Mouse (Mus musculus) bone marrow, adult 2 months (tissue): ENCODE measurements around the gene Atp5g1. TPM values are rescaled to one million over a fixed set of nuclear protein-coding genes. Genes with fewer than 3 reads are reported as not detected.
"Not testable (repeated sequence)": the region's sequence is repeated elsewhere in the genome, so short reads cannot be mapped to it uniquely, and the experiment has no call there.

Experiments
- H3K27ac ChIP-seq: fragments of 200-500 bp; 2 replicates; pipeline ENCODE4 v1.5.1; 2012; ENCODE audit warnings: low read depth, mild to moderate bottlenecking, control low read depth, inconsistent platforms, low read length; ENCODE audit not compliant: control insufficient read depth, poor library complexity, insufficient read depth
- H3K4me1 ChIP-seq: fragments of 200-500 bp; 2 replicates; pipeline ENCODE4 v1.6.1; 2011; ENCODE audit warnings: low read length; ENCODE audit not compliant: control insufficient read depth, insufficient read depth
- H3K4me3 ChIP-seq: fragments of 200-500 bp; replicated peaks from 2 replicates; pipeline ENCODE3; 2011; ENCODE audit warnings: mild to moderate bottlenecking, low read depth, low read length, control low read depth; ENCODE audit not compliant: control insufficient read depth
- CTCF ChIP-seq: fragments of 200-500 bp; IDR thresholded peaks from 2 replicates; pipeline ENCODE4 v1.5.1; 2011; ENCODE audit warnings: low read length, control low read depth; ENCODE audit not compliant: control insufficient read depth, insufficient read depth
- POLR2A ChIP-seq: fragments of 200-500 bp; IDR thresholded peaks from 2 replicates; pipeline ENCODE4 v1.6.1; 2011; ENCODE audit warnings: low read depth, mild to moderate bottlenecking, control low read depth, low read length, borderline replicate concordance; ENCODE audit not compliant: control insufficient read depth
- WGBS: fragments of 180-500 bp; shearing (Covaris S2); methylation state at CpG from one replicate; pipeline ENCODE4 v1.1.7; 2018; 5-methylcytosine and 5-hydroxymethylcytosine counted together
- polyA plus RNA-seq: library from polyadenylated mRNA; stranded (reverse); fragments of >200 nt; gene quantifications from 2 replicates; pipeline ENCODE4 v1.2.4, GENCODE M21; 2011; ENCODE audit warnings: low replicate concordance; ENCODE audit not compliant: missing spikeins, insufficient read depth, insufficient read length

The Atp5g1 gene
- polyA plus RNA-seq, 1 experiment: 117 TPM

DNA sequence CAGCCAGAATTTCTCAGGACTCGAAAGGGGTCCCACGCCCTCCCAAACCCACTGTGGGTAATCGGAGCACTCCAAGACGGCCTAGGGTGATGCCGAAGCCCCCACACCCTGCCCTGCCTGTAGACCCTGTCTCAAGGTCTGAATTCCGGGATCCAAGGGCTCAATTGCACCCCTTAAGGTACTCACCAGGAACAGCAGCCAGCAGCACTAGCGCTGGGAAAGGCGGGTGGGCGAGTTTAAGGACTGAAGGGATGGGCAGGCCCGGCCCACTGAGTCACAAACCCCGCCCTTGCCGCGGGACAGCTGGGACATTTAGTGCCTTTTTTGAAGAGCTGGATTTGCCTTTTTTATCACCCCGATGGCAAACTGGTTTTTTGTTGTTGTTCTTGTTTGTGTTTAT lies 36.3 kb upstream of the Atp5g1 start, which contains the start of gene Calcoco2:
Gene Calcoco2 (minus strand): TSS at position 214 of the 400 bp plus-strand sequence.
- Histone ChIP-seq H3K4me3 (no peak within 1 kb of the TSS), H3K27ac (no peak within 1 kb of the TSS), H3K4me1 (no peaks in the 10 kb centered on the region)
- TF ChIP-seq POLR2A (no peak), CTCF (no peak)
- WGBS: 55% methylated on average over 14 of the region's 14 CpGs

- H3K27ac ChIP-seq, H3K4me1 ChIP-seq, H3K4me3 ChIP-seq: not testable (repeated sequence)
- 56% methylated on average over 2 of the region's 2 CpGs for WGBS
Observed at GRCm38 (mm10) chr11:96110950-96111349, 35.5 kb upstream of the Atp5g1 start.

DNA sequence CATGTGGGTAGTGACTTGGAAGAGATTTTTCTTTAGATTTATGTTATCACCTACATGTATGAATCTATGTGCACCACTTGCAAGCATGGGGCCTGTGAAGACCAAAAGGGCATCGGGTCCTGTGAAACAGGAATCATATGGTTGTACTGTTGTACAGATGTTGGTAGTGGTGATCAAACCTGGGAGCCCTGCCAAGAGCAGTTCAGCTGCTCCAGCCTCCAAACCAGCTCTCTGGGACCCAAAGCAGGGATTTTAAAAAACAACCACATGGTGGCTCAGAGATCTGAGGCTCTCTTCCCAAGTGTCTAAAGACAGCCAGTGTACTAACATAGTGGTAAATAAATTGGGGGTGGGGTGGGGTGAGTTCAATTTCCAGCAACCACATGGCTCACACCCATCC lies 32.9 kb upstream of the Atp5g1 start:
- WGBS: 18% methylated on average over 1 of the region's 1 CpGs
- no peak overlapping the region for H3K27ac ChIP-seq
- no peak overlapping the region for H3K4me3 ChIP-seq
- TF ChIP-seq CTCF: no peak
- H3K4me1 ChIP-seq: no peaks in the 10 kb centered on the region

- TF ChIP-seq POLR2A: no peak
- peak; percentile 89 for TF ChIP-seq CTCF
- no peak overlapping the region for H3K4me3 ChIP-seq
- WGBS: under 1% methylated on average over 3 of the region's 3 CpGs
- no peaks in the 10 kb centered on the region for H3K4me1 ChIP-seq
- no peak overlapping the region for H3K27ac ChIP-seq
Observed at GRCm38 (mm10) chr11:96093361-96093760, 17.9 kb upstream of the Atp5g1 start.

DNA sequence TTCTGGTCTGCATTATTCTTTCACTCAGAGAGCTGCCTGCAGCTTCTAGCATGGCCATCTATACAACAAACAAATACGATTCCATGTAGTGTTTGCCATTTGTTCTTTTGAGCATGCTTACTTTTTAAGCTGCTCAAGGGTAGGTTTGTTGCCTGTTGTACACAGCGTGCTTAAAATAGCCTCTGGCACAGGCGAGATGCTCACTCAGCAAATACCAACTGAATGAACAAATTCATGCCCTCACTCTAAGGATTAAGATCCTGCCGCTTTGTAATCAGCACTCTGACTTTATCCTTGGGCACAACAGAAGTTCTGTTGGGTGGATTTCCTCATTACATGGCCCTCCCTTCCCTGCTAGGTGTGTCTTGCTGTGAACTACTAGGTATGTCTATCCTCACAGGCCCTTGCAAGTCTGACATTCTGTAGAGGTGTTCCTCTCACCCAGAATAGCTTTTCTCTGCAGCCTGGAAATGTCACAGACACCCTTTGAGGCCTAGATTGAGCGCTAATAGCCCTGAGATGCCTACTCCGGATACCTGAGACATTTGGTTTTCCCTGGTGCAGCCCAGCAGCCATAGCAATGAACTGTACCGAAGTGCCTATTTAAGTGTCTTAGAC lies 17.3 kb upstream of the Atp5g1 start:
- no peak for TF ChIP-seq CTCF
- no peak for TF ChIP-seq POLR2A

DNA sequence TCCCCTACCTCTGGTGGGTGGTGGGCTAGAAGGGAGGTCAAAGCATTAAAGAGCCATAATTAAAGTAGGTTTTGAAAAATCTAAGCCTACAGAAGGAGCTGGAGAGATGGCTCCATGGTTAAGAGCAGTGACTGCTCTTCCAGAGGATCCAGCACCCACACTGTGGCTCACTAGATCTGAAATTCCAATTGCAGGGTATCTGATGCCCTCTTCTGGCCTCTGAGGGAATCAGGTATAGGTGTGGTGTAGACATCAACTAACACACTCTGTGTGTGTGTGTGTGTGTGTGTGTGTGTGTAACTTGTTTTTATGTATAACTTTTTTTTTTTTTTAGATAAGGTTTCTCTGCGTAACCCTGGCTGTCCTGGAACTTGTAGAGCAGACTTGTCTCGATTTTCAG lies 15.6 kb upstream of the Atp5g1 start:
- no peak for TF ChIP-seq CTCF
- TF ChIP-seq POLR2A: no peak
- Histone ChIP-seq H3K4me3 (no peak overlapping the region), H3K4me1 (no peaks in the 10 kb centered on the region), H3K27ac (no peak overlapping the region)
- WGBS: 58% methylated on average over 2 of the region's 2 CpGs

More for the DNA sequence above, 17.3 kb upstream of the Atp5g1 start:
- H3K4me3 ChIP-seq: no peak overlapping the region
- no peaks in the 10 kb centered on the region for H3K4me1 ChIP-seq
- no peak overlapping the region for H3K27ac ChIP-seq
- WGBS: 42% methylated on average over 7 of the region's 7 CpGs

GRCm38 (mm10) chr11:96087981-96088380 lies 12.5 kb upstream of the Atp5g1 start:
- H3K27ac ChIP-seq: no peak overlapping the region
- no peaks in the 10 kb centered on the region for H3K4me1 ChIP-seq
- 86% methylated on average over 6 of the region's 6 CpGs for WGBS
- TF ChIP-seq POLR2A (no peak), CTCF (no peak)
- H3K4me3 ChIP-seq: no peak overlapping the region

- no peak overlapping the region for H3K27ac ChIP-seq
- WGBS: 61% methylated on average over 3 of the region's 3 CpGs
- no peak overlapping the region for H3K4me3 ChIP-seq
- H3K4me1 ChIP-seq: no peaks in the 10 kb centered on the region
- TF ChIP-seq CTCF (no peak), POLR2A (no peak)
Observed at GRCm38 (mm10) chr11:96082682-96083081, 7.2 kb upstream of the Atp5g1 start.

- H3K4me1 ChIP-seq: peaks cover 2% of the 10 kb centered on the region
- TF ChIP-seq CTCF (no peak), POLR2A (no peak)
- H3K4me3 ChIP-seq: no peak overlapping the region
- H3K27ac ChIP-seq: no peak overlapping the region
- WGBS: 75% methylated on average over 5 of the region's 5 CpGs
Observed at GRCm38 (mm10) chr11:96080736-96081135, 5.3 kb upstream of the Atp5g1 start.
